Mouse (Mus musculus) brain, adult 2 months (tissue): ENCODE measurements at regions not wholly inside any gene's neighbourhood (a gene's known extent, or its start where the extent isn't known, plus 50 kb on each side); places are given as distances from the start of the nearest gene placed in this dataset.

ENCODE experiments used
- DNase-seq: peaks from one replicate; pipeline ENCODE4 v3.0.0; 2011; ENCODE audit warnings: low read depth, low spot score

DNA sequence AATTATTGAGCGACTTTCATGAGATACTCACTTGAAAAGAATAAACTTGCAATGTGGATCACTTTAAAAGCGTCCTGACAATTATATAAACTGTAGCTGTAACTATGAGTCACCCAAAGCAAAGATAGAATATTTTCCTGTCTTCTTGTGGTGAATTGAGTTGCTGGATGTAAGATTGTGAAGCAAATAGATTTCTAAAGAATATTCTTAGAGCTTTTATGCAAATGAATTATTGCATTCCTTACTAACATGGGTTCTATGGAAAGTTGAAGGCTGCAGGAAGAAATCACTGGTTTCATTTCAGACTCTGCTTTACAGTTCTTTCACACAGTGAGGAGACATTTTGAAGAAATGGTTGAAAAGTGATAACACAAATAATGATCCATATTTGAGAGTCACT, 656.8 kb downstream of the Htr1a start:
- peak; percentile 33 for DNase-seq

DNA sequence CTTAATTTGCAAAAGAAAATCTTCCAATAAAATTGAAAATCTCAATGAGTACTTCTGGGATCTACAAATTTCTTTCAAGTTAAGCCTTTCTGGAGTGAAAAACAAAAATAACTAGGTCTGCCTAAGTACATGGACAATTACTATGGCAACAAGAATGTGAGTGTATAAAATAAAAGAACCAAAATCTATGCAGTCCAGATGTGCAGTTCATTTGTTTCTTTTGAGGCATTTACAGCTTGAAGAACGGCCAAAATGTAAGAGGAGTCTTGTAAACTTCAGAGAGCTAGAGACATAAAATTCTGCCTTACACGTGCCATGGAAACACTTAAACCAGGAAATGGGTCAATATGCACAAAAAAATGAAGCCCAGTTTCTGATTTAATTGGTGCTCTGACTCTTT, 698.7 kb downstream of the Htr1a start:
- peak; percentile 8 for DNase-seq

DNA sequence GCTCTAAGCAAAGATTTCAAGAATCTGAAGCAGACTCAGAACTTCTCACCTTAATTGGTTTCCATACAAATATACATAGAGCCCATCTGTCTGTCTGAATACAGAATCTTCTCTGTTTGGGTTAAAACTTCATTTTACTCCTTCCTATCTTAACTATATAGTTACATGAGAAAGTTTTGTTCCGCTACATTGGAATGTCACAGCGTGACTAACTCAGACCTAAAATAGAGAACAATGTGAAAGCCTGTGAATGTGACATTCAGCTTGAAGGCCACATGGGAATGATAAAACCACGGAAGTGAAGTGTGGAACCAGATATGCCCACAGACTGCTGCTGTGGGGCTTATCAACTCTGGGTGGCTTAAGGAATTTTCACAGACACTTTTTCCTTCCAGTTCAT, 722.9 kb downstream of the Htr1a start:
- peak; percentile 69 for DNase-seq

DNA sequence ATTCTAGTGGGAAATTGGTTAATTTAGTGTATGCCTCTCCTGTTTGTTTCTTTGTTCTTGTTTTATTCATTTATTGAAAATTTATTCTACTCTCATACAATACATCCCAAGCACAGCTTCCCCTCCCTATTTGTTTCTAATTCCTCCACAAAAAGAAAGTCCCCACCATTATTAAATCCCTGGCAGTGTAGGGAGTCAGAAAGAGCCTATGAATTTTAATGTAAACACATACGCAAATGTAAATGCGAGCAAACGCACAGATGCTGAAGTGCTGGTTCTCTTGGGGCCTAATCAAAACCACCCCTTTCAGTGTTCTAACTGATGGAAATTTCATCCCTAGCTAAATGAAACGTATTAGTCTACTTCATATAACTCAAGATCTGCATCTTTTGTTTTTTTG, 729.9 kb downstream of the Htr1a start:
- DNase-seq: no peak

DNA sequence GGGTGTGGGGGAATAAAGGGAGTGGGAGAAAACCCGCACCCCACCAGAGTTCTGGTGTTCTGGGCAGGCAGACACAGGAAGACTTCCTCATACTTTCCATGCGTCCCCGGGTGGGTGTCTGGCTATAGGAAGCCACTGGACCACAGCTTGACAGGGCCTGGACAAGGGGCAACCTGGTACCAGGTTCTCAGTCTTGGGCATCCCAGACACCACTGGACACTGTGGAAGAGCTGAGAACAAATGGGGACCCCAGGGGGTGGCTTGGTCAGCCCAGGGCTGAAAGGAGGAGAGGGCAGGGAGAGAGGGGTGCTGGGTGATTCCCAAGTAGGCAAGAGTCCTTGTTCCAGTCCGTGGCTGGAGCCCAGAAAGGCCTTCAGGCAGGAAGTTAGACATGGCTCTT, 730.9 kb downstream of the Htr1a start:
- DNase-seq: no peak

DNA sequence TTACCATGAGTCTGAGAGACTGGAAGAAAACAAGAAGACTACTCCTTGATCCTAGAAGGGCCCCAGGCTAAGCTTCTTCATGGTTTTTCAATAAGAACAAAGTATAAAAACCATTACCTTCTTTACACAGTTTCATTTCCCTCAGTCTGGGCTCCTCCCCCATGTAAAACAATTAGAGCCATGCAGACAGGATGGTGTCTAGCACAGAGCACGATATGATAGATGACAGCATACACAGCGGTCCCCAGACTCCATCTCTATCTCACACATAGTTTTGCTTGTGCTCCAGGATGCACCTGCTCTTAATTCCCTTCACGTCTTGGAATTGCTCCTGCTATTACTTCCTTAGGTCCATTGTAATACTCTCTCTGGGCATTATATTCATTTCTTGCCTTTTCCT, 737.3 kb downstream of the Htr1a start:
- DNase-seq: no peak
